Mouse (Mus musculus): Measurements from ENCODE around the gene Lmna.

The Lmna gene

DNA sequence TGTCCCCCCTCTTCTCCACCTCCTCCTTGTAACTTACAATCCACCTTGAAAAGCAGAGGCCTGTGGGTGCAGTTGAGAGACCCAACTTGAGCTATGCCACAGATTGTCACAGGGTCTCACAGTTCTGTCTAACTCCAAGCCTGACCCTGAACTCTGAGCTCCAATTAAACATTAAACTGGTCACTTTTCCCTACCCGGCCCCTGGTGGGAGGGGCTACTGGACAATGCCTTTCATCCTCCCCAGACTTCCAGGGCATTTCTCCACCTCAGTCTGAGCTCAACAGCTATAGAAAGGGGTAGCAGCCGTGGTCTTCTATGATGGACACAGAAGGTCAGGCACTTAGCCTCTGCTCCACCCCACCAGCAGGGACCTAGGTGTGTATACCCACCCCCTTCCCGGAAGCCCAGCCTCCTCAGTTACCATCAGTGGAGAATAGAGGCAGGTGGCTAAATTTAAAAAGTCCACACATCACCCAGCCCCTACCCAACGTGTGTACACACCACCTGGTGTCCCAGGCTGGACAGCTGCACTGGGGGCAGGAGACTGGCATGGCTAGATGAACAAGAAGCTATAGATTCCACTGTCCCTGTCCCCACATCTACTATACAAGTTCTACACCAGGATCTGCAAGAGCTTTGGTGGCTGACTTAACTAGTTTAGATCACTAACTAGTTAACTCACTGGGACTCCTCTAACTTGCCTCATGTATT lies 8.9 kb downstream of the Lmna start:
- no peak for DNase-seq (ENCODE audit: low spot score in 2 of 2)

DNA sequence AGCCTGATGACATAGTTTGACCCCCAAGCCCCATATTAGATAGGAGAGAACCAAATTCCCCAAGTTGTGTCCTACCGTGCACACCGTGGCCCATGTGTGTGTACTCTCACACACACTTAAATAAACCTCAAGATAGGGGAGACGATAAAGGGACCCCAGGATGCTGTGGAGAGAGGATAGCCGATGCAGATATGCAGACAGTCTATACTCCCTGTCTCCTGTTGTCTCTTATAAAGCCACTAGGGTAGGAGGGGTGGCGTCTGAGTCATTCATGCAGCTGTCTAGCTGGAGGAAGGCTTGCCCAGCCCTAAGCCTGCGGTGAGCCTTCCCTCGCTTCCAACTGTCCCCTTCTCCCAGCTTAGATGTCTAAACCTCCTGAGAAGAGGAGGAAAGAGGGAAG lies 9.7 kb downstream of the Lmna start:
- no peak for DNase-seq (ENCODE audit: low spot score in 2 of 2)

DNA sequence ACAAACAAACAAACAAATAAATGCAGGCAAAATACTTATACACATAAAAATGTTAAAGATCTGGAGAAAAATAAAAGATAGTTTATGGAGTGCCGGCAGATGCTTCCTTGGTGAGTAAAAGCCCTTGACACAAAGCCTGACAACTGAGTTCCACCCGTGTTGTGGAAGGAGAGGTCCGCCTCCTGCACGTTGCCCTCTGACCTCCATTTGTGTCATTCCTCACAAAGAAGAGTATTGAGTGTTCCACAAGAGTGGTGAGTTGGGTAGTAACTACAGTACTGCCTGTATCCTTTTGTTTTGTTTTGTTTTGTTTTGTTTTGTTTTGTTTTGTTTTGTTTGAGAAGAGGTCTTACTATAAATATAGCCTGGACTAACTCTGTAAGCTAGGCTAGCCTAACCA lies 10.2 kb downstream of the Lmna start:
- DNase-seq (ENCODE audit: low spot score in 2 of 2) = no peak

DNA sequence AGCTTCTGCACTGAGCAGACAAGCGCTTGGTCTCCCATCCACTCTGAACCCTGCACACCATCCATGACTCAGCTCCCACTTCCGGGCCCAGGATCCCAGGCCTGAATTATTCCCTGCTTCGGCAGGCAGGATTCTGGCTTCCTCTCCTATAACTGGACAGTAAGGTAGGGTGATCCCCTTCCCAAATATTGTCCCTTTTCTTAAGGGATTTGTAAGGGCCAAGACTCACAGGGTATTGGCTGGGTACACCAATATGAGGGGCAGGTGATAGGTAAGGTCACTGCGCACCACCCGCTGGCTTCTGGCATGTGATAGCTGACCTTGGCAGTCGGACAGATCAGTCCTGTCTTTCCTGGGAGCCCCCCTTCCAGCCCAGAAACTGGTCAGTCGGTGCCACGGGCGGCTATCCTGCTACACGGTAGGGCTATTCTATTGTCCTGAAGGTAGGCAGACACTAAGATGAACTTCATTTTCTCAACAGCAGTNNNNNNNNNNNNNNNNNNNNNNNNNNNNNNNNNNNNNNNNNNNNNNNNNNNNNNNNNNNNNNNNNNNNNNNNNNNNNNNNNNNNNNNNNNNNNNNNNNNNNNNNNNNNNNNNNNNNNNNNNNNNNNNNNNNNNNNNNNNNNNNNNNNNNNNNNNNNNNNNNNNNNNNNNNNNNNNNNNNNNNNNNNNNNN lies 13.9 kb downstream of the Lmna start:
- DNase-seq (ENCODE audit: low spot score in 2 of 2) = no peak

DNA sequence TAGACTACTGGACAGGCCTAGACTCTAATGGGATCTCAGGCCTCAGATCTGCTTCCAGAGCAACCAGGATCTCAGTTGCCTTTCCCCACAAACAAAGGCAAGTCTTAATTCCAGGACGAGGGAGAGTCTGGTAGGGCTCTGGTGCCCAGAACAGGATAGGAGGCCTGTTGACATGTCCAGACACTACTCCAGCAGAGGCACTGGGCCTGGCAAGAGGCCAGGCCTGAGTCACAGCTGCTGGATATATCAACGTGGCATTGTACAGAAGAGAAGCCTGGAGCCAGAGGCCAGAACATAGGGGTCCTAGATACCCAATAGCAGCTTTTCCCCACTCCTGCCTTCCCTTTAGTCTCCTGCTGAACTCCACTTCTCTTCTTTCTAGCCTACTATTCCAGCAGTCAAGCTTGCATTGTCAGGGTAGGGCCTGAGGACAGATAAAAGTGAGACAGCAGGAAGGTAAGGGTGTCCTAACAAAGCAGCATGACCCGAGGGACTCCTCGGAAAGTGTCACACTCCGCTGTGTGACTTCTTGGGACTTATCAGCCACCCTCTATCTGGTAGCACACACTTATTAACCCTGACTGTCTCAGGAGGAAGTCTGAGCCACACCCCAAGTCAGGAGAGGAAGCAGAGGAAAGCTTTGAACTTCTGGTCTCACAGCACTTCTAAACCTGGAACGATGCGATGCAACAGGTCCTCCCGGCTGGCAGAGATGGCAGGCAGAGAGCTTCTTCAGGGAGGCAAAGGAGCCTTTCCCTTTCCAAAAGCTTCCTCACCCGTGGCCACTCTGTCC lies 14.7 kb downstream of the Lmna start:
- no peak for DNase-seq (ENCODE audit: low spot score in 2 of 2)

DNA sequence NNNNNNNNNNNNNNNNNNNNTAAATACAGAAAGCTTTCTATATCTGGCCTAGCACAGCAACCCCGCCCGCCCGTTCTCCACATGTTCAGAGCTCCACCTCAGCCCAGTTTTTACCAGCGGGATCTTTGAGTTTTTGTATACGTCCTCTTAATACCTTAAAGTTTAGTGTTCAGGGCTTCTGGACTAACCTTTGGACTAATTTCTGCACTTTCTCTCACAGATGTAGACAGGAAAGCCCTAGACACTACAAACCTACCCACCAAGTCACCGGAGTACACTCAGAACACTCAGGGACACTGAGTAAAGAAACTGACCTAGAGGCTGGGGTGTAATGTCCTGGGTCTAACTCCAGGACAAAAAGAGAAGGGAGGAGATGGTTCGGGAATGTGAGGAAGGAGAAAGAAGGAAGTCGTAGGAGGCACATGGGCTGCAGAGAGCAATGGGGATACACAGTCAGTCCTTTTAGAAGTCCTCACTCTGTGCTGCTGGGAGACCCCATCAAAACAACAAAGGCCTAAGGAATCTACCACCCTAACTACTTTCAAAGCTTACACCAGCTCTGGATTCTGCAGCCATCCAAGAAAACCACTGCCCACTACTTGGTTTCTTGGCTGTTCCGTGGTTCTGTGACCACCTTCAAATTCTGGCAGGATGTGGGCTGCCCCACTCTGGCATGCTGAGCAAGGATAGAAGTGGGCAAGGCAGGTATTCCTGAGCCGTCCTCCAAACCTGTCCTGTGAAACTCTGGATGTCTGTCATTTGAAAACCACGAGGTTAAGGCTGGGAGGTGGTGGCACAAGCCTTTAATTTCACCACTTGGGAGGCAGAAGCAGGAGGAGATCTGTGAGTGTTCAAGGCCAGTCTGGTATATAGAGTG lies 15.8 kb downstream of the Lmna start:
- no peak for DNase-seq (ENCODE audit: low spot score in 2 of 2)

DNA sequence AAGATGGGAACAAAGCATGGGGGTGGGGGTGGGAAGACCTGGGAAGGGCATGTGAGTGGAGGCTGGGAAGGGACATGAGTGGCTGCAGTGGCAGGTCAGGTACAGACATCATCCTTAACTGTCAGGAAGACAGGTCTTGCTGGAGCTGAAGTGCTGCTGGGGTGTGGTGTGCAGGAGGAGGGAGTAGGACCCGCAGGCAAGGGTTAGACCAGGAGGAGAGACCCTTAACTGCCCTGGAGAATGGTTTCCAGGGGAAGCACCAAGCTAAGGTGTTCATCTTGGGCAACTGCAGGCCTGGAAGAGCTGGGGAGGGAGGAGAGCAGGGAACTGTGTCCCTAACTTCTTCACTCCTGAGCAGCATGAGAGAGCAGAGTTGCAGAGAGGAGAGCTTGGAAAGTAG lies 22.4 kb downstream of the Lmna start:
- DNase-seq (ENCODE audit: low spot score in 2 of 2) = no peak

DNA sequence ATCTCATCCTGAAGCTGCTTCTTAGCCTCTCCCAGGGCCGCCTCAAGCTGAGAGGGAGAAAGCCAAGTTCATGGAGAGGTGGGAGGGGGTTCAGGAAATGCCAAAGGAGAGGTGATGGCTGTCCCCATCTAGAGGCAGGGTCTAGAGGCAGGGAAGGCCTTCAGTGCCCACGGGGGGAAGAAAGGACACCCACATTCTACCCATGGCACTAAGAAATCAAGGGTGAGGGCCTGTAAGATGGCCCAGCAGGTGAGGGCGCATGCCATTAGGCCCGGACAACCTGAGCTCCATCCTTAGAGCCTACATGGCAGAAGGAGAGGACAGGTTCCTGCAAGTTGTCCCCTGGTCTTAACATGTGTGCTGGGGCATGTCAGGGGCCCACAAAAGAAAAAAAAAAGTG lies 22.9 kb downstream of the Lmna start:
- no peak for DNase-seq (ENCODE audit: low spot score in 2 of 2)

DNA sequence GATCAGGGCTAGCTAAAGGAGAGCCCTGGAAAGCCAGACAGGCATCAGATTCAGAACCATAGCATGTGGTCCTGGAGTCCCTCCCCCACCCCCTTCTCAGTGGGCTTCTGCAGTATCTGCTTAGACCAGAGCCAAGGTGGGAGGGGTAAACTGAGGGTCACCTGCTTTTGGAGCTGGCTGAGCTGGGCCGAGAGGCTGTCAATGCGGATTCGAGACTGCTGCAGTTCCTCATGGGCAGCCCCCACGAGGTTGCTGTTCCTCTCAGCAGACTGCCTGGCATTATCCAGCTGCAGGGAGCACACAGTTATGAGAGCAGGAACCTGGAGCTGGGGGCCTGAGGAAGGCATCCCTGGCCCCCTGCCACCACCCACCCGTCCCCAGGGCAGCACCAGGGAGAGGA lies 23.7 kb downstream of the Lmna start:
- DNase-seq (ENCODE audit: low spot score in 2 of 2) = no peak

DNA sequence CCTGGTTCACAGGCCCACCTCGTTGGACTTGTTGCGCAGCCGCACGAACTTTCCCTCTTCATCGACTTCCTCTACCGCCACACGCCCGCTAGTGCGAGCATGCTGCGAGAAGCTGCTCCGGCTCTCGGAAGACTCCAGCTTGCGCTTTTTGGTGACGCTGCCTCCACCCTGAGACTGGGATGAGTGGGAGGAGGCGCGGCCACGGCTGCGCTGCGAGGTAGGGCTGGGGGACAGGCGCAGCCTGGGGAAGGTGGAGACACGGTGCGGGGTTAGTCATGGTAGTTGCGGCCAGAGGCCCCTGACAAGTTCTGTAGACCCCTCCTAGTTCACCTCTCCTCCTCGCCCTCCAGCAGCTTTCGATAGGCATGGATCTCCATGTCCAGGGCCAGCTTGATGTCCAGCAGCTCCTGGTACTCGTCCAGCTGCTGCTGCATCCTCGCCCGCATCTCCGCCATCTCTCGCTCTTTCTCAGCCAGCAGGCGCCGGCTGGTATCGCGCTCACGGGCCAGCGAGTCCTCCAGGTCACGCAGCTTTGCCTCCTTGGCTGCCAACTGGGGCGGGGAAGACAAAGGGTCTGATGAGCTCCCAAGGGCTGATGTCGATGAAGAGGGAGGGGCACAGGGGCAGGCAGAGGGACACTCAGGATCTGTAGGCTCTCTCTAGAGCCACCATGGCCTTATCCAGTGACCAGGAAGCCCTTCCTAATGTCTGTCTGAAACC lies 25.0 kb downstream of the Lmna start:
- DNase-seq (ENCODE audit: low spot score in 2 of 2) = no peak

DNA sequence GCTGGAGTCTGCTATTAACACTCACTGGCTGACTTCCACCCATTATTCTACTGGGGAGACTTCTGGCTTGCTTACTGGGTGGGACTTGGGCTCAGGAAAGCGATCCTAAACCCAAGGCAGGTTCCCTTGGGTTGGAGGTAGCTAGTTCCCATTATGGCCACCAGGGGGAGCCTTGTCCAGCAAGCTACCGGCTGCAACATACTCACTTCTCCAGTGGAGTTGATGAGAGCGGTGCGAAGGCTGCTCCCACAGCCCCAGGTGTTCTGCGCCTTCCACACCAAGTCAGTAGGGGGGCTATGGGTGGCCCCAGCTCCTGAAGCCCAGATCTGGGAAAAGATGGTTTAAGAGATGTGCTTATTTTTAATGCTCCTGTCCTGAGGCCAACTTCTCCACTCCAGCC lies 26.1 kb downstream of the Lmna start:
- peak in 1 of 2 experiments; percentile 80 for DNase-seq (ENCODE audit: low spot score in 2 of 2)

DNA sequence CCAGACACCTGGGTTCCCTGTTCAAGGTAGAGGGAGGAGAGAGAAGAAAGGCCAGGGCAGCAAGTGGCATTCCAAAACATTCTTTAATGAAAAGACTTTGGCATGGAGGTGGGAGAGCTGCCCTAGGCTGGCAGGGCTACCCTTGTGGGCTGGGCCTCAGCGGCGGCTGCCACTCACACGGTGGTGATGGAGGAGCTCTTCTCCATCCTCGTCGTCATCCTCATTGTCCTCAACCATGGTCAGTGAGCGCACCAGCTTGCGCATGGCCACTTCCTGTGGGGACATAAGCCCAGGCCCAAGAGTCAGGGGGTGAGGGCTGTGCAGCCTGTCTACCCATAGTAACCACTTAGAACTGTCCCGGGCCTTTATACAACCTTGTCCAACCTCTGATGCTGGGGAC lies 26.6 kb downstream of the Lmna start:
- no peak for DNase-seq (ENCODE audit: low spot score in 2 of 2)

DNA sequence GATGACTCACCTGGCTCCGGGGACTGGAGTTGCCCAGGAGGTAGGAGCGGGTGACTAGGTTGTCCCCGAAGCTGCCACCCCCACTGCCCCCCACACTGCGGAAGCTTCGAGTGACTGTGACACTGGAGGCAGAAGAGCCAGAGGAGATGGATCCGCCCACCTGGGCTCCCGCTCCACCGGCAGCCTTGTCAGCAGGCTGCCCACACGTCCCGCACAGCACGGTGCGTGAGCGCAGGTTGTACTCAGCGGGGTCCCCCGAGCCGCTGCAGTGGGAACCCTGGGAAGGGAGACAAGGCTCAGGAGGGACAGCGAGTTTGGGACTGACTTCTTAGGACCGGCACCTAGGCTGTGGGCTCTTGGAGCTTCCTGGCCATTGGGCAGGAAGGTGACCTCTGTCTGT lies 27.4 kb downstream of the Lmna start:
- DNase-seq (ENCODE audit: low spot score in 2 of 2) = no peak

DNA sequence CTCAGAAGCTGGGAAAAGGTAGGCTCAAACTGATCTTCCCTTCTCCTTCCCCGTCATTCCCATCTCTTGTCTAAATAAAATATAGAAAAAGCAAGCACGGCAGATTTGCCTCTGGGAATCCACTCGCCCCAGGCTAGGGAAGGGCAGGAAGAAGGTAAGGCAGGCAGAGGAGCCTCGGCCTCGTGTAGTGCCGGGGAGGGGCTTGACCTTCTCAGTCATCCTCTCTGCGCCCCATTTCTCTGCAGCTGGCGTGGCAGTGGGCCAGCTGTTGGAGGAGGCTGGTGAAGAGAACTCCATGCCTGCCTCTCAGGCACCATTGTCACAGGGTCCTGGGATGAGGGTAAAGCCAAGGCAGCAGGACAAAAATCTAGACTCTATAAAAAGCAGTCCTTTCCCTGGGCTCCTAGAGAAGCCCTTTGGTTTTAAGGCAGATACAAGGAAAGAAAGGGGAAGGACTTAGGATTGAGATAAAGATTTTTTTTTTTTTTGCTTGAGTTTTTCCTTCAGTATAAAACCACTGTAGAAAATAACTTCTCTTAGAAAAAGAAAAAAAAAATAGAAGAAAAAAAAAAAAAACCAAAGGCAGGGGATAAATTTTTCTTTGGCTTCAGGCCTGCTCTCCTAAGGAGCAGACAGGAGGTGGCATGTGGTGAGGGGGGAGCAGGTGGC lies 28.2 kb downstream of the Lmna start:
- peak in 1 of 2 experiments; percentile 3 for DNase-seq (ENCODE audit: low spot score in 2 of 2)

DNA sequence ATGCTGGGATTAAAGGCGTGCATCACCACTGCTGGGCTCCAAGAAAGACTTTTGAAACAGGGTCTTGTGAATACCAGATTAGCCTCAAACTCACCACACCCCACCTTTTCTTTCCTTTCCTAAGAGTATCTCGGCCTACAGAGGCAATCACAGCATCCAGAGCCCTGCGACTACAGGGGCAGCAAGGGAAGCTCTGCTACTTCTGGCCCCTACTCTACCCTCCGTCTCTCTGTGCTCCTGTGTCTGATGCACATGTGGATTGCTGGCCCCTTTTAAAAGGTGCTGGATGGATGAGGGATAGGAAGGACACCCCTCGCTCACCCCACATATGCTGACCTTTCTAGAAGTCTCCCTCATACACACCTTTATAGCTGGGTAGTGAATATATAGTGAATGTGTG lies 29.1 kb downstream of the Lmna start:
- DNase-seq (ENCODE audit: low spot score in 2 of 2) = no peak

DNA sequence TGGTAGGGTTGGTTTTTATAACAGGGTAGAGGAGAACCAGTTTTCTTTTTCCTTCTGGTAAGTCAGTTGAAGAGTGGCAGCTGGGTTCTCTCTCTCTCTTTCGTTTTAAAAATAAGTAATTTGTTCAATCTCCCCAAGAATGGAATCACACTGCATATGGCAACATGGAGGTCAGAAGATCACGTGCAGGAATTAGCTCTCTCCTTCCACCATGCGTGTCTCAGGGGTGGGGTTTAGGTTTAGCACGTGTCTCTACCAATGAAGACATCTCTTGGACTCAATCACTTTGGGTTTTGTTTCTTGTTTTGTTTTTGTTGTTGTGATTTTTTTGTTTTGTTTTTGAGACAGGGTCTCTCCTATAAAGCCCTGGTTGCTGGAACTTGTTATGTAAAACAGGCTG lies 29.9 kb downstream of the Lmna start:
- DNase-seq (ENCODE audit: low spot score in 2 of 2) = no peak

DNA sequence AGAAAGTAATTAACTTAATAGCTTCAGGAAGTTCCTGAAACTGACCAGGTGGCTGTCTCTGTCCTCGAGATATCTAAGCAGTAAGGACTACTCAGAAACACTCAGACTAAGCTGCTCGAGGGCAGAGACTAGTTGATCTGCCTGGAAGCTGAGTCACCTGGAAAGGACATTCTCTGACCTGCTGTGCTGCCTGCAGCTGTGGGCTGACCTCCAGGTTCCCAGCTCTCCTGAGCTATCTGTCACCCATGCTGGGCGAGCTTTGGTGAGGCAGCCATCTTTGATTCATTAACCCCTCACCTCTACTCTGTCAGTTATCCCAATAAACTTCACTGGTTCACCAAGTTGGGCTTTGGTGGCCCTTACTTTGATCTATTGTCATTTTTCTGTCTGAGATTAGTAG lies 30.6 kb downstream of the Lmna start:
- peak in 1 of 2 experiments; percentile 1 for DNase-seq (ENCODE audit: low spot score in 2 of 2)

DNA sequence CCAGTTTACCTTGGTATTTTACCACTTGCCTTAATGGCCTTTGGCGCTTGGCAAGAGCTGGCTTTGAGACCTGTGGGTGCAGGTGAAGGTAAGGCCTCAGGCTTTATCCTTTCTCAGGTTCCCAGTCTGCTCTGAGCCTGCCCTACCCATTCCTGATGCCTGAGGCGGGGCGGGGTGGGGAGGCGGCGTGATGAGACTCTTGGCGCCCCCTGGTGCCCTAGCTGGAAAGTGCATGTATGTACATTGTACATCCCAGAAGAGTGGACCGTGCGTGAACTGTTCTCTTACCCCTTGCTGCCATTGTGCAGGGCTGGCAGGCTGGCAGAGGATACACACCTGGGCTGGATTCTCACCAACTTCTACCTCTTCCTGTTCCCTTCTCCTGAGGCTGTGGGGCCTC lies 32.0 kb downstream of the Lmna start:
- peak in 1 of 2 experiments; percentile 82 for DNase-seq (ENCODE audit: low spot score in 2 of 2)

DNA sequence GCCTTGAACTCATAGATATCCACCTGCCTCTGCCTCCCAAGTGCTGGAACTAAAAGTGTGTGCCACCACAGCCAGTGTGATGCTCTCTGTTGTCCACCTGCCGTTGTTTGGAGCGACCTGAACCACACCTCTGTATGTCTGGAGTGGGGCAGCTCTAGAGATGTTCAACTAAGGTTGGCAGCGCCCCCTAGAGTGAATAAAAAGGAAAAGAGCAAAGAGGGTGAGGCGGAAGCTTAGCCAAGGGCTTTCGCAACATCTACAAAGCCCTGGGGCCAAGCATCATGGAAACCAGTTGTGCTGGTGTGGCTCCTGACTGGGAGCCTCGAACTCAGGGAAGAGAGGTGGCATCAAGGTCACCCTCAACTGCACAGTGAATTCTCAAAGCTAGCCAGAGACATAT lies 33.4 kb downstream of the Lmna start:
- no peak for DNase-seq (ENCODE audit: low spot score in 2 of 2)

DNA sequence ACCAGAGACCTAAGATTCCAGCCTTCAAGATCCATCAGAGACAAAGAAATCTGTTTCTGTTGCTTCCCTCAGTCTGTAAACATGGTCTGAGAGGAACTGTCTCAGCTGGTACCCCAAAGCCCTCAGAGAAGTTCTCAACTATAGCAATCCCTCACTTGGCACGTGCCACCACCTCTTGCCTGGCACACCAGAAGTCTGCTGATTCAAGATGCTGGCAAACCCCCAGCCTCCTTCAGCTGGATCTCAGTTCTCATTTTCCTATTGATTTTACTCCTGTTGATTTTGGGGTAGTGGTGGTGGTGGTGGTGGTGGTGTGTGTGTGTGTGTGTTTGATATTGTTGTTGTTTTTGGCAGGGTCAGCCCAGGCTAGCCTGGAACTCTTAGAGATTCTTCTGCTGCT lies 36.2 kb downstream of the Lmna start:
- DNase-seq (ENCODE audit: low spot score in 2 of 2) = peak in 1 of 2 experiments; percentile 12

DNA sequence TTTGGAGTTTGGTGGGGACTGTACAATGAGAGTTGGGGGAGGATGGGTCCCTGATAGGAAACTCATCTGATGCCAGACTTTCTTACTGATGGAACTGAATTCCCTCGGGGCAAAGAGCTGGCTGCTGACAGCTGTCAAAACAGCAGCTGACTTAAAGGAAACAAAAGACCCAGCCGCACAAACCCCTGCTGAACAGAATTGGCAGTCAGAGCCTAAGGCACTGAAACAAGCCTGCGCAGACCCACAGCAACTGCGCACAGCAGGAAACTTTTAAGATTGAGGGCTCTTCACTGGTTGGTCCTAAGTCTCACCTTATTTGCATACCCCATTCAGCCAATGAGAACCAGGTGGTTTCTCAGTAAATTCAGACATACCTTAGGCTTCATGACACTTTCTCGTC lies 36.7 kb downstream of the Lmna start:
- peak in 1 of 2 experiments; percentile 5 for DNase-seq (ENCODE audit: low spot score in 2 of 2)

All from left cerebral cortex, adult 9 months (tissue).